Mouse (Mus musculus) forebrain, embryonic 14.5 days (tissue): ENCODE measurements around the gene S100a3. TPM values are rescaled to one million over a fixed set of nuclear protein-coding genes. Genes with fewer than 3 reads are reported as not detected.

Experiments
- ATAC-seq: fragments of 200-750 bp; cut with Nextera tagmentation; 2 replicates; pipeline ENCODE4 v1.8.0; 2017; ENCODE audit warnings: mild to moderate bottlenecking, moderate library complexity
- DNase-seq: peaks from one replicate; pipeline ENCODE4 v3.0.0-alpha.2; 2015; ENCODE audit warnings: low spot score
- H3K27ac ChIP-seq: fragments of 300-500 bp; sonication (generic); 2 replicates; pipeline ENCODE4 v1.5.1; 2014; ENCODE audit warnings: low read depth, mild to moderate bottlenecking, control low read depth, low read length, moderate library complexity
- H3K27me3 ChIP-seq: fragments of 300-500 bp; sonication (generic); replicated peaks from 2 replicates; pipeline ENCODE4 v1.6.1; 2014; ENCODE audit warnings: low read length, control low read depth, mixed read lengths; ENCODE audit not compliant: control insufficient read depth, insufficient read depth
- H3K36me3 ChIP-seq: fragments of 300-500 bp; sonication (generic); 2 replicates; pipeline ENCODE4 v1.6.1; 2014; ENCODE audit warnings: low read length, control low read depth; ENCODE audit not compliant: control insufficient read depth, insufficient read depth
- H3K4me1 ChIP-seq: fragments of 300-500 bp; sonication (generic); 2 replicates; pipeline ENCODE4 v1.6.1; 2014; ENCODE audit warnings: antibody characterized with exemption, low read length, control low read depth; ENCODE audit not compliant: control insufficient read depth, insufficient read depth
- H3K4me2 ChIP-seq: fragments of 300-500 bp; sonication (generic); 2 replicates; pipeline ENCODE4 v1.6.1; 2014; ENCODE audit warnings: mild to moderate bottlenecking, control low read depth, low read length
- H3K4me3 ChIP-seq: fragments of 300-500 bp; sonication (generic); 2 replicates; pipeline ENCODE4 v1.5.1; 2014; ENCODE audit warnings: low read depth, low read length, control low read depth
- H3K9ac ChIP-seq: fragments of 300-500 bp; sonication (generic); 2 replicates; pipeline ENCODE4 v1.6.1; 2014; ENCODE audit warnings: mild to moderate bottlenecking, low read length, control low read depth, moderate library complexity
- H3K9me3 ChIP-seq: fragments of 300-500 bp; sonication (generic); replicated peaks from 2 replicates; pipeline ENCODE4 v1.6.1; 2016; ENCODE audit warnings: low read length, control low read depth, mixed read lengths; ENCODE audit not compliant: control insufficient read depth
- WGBS: fragments of 180-500 bp; shearing (Covaris S2); extraction: QIAGEN DNeasy Blood & Tissue Kit; methylation state at CpG from one replicate; pipeline ENCODE4 v1.1.7; 2014; 5-methylcytosine and 5-hydroxymethylcytosine counted together
- polyA plus RNA-seq: library from polyadenylated mRNA; unstranded; fragments of >200 nt; fragmentation: Nextera tagmentation; extraction: Ambion mirVana; gene quantifications from 2 replicates; pipeline ENCODE4 v1.2.1, GENCODE M21; 2014

Gene S100a3
- polyA plus RNA-seq, 1 experiment from 2014 or later = not detected

DNA sequence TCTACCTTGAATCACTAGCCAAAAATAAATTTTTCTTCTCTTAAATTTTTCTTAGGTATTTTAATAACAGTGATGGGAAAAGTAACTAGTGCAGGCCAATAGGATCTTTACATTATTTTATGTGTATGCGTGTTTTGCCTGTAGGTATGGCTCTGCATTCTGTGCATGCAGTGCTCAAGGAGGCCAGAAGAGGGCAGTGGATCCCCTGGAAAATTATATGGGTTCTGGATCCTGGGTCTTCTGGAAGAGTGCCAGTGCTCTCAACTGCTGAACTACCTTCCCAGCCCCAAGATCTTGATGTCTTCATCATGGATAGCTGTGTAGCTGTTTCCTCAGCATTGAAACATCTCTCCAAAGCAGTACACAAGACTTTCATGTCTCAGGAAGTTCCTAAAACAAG is 21.8 kb downstream of the S100a3 start:
- Histone ChIP-seq H3K4me1 (no peaks in the 10 kb centered on the region), H3K9ac (no peak overlapping the region), H3K27ac (no peak overlapping the region), H3K4me3 (no peak overlapping the region), H3K4me2 (no peak overlapping the region), H3K36me3 (no peaks in the 10 kb centered on the region), H3K27me3 (no peaks in the 10 kb centered on the region), H3K9me3 (no peaks in the 10 kb centered on the region)
- 95% methylated on average over 1 of the region's 1 CpGs for WGBS
- ATAC-seq = no peak
- DNase-seq = no peak

DNA sequence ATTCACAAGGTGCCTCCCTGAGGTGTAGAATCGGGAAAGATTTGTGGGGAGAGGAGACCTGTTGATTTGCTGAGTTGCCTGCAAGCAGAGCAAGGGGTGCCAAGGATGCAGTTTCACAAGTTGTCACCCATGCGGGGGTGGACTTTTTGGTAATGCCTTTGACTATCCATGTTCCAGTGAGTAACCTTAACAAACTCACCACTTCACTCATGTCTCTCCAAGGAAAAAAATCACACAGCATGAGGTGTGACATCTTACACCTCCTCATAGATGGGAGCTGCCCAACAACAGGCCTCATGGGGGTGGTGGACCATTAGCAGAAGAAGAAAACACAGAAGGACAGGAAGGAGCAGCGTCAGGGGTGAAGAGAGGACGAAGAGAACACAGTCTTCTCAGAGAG is 22.2 kb downstream of the S100a3 start:
- no peak overlapping the region for H3K4me2 ChIP-seq
- H3K27ac ChIP-seq = no peak overlapping the region
- no peaks in the 10 kb centered on the region for H3K27me3 ChIP-seq
- no peak overlapping the region for H3K4me3 ChIP-seq
- no peak overlapping the region for H3K9ac ChIP-seq
- no peak for ATAC-seq
- H3K9me3 ChIP-seq = no peaks in the 10 kb centered on the region
- no peaks in the 10 kb centered on the region for H3K4me1 ChIP-seq
- no peaks in the 10 kb centered on the region for H3K36me3 ChIP-seq
- no peak for DNase-seq
- WGBS = 94% methylated on average over 4 of the region's 4 CpGs

DNA sequence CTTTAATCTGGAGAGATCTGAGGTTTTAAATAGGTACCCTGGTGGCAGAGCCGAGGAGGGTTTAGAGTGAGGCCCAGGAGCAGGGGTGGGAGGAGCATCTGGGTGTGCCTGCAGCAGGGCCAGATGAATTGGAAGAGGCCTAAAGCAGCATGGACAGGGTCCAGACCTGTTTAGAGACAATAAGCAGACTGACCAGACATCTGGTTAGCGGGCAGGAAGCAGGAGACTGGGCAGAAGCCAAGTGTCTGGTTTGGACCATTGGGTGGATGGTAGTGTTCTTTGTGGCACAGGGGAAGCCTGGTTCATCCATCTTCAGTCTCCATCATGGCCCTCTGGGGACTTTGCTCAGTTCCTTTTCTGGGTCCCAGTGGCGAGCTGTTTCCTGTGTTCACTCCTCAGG is 23.5 kb downstream of the S100a3 start:
- H3K4me3 ChIP-seq = no peak overlapping the region
- no peaks in the 10 kb centered on the region for H3K36me3 ChIP-seq
- H3K27me3 ChIP-seq = no peaks in the 10 kb centered on the region
- H3K9ac ChIP-seq = no peak overlapping the region
- no peaks in the 10 kb centered on the region for H3K4me1 ChIP-seq
- no peaks in the 10 kb centered on the region for H3K9me3 ChIP-seq
- 54% methylated on average over 3 of the region's 3 CpGs for WGBS
- DNase-seq (no peak), ATAC-seq (no peak)
- no peak overlapping the region for H3K4me2 ChIP-seq
- no peak overlapping the region for H3K27ac ChIP-seq

DNA sequence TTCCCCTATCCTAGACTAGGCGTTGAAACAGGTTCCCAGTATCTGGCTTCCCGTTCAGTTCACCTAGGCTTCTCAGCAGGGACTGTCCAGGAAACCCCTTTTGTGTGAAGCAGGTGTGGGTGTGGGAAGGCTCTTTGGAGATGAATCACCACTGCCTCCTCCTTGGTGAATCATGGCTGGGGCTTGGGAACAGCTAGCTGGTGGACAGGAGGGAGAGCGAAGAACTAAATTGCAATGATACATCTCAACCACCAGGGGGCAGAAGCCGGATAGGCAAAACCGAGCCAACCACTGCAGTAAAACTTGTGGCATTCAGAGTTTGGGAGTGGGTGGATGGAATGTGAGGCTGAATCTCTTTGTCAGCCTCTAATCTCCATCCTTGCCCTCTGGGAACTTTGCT is 25.2 kb downstream of the S100a3 start:
- DNase-seq (peak; percentile 80), ATAC-seq (peak; percentile 66)
- H3K4me2 ChIP-seq = no peak overlapping the region
- no peaks in the 10 kb centered on the region for H3K36me3 ChIP-seq
- 33% methylated on average over 5 of the region's 5 CpGs for WGBS
- no peak overlapping the region for H3K4me3 ChIP-seq
- H3K9me3 ChIP-seq = no peaks in the 10 kb centered on the region
- H3K27ac ChIP-seq = no peak overlapping the region
- H3K4me1 ChIP-seq = no peaks in the 10 kb centered on the region
- H3K9ac ChIP-seq = no peak overlapping the region
- no peaks in the 10 kb centered on the region for H3K27me3 ChIP-seq

DNA sequence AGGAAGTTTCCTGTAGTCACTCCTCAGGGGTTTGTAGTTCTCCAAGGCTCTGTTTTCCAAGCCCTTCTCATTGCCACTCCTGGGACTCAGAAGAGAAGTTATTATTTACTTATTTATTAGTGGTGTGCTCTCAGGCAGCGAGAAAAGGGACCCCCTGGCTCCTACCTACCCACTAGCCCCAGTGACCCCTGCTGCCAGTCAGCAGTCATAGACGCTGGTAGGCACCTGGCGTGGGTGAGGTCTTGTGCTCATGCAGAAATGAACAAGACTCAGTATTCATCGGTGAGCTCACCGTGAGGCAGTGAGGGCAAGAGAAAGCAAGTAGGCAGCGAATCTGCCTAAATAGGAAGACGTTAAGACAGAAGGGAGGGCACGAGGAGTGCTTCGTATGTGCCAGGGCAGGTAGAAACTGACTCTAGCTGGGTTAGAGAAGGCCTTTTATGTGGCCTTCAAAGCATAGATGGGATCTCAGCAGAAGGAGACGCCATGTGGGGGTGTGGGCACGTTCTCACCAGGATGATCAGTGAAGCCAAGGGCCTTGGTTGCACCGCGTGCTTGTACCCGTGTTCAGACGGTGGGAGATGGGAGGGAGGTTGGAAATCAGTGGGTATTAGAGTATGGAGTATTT is 25.8 kb downstream of the S100a3 start:
- H3K36me3 ChIP-seq = no peaks in the 10 kb centered on the region
- ATAC-seq = no peak

DNA sequence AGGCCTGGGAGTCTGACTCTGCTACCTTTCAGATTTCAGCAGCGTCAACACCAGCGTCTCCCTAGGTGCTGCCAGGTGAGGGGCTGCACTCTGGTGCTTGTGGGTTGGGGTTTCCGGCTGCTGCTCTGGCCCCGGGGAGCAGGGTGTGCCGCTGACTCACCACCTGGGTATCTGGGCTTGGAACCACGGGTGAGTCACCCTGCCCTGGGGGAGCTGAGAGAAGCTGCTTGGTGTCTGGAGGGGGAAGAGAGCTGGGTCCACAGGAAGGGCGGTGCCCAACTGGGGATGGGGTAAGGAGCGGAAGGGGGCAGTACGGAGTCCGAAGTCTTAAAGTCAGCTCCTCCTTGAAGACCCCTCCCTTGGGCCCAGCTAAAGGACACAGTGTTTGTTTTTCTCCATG is 26.5 kb downstream of the S100a3 start:
- ATAC-seq = no peak

More for the DNA sequence above, 25.8 kb downstream of the S100a3 start:
- no peaks in the 10 kb centered on the region for H3K4me1 ChIP-seq
- H3K4me2 ChIP-seq = no peak overlapping the region
- no peak overlapping the region for H3K9ac ChIP-seq
- H3K27ac ChIP-seq = no peak overlapping the region
- 86% methylated on average over 15 of the region's 15 CpGs for WGBS
- H3K9me3 ChIP-seq = no peaks in the 10 kb centered on the region
- no peak overlapping the region for H3K4me3 ChIP-seq
- no peaks in the 10 kb centered on the region for H3K27me3 ChIP-seq
- no peak for DNase-seq

DNA sequence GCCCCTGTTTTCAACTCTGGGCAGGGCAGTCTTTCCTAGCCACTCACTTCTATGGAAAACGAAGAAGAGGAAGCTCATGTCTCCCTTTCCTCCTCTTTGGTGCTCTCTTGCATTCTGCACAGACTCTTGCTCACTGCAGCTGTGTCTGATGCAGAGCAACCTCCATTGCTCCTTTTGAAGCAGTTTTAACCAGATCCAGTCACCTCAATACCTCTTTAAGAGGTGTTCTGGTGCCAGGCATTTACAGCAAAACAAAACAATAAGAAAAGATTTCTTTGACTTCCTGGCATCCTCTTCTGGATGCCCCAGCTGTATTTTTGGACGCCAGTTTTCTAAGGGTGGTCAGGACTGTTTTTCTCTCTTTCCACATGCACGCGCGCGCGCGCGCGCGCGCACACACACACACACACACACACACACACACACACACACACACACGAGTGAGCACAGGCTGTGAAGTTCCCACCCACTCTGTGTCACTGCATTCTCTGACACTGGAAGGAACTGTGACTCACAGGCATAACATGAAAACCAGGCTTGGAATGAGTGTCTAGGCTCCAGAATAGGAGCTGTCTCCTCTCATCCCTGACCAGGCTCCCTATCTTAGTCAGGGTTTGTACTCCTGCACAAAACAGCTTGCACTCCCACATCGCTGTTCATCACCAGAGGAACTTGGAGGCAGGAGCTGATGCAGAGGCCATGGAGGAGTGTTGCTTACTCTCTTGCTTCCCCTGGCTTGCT is 27.2 kb downstream of the S100a3 start:
- WGBS = 91% methylated on average over 14 of the region's 14 CpGs
- ATAC-seq = no peak

More for the DNA sequence above, 26.5 kb downstream of the S100a3 start:
- no peak overlapping the region for H3K9ac ChIP-seq
- 80% methylated on average over 10 of the region's 10 CpGs for WGBS
- H3K27ac ChIP-seq = no peak overlapping the region
- no peak for DNase-seq
- H3K27me3 ChIP-seq = no peaks in the 10 kb centered on the region
- no peak overlapping the region for H3K4me3 ChIP-seq
- H3K36me3 ChIP-seq = no peaks in the 10 kb centered on the region
- H3K4me2 ChIP-seq = no peak overlapping the region
- H3K9me3 ChIP-seq = no peaks in the 10 kb centered on the region
- no peaks in the 10 kb centered on the region for H3K4me1 ChIP-seq

DNA sequence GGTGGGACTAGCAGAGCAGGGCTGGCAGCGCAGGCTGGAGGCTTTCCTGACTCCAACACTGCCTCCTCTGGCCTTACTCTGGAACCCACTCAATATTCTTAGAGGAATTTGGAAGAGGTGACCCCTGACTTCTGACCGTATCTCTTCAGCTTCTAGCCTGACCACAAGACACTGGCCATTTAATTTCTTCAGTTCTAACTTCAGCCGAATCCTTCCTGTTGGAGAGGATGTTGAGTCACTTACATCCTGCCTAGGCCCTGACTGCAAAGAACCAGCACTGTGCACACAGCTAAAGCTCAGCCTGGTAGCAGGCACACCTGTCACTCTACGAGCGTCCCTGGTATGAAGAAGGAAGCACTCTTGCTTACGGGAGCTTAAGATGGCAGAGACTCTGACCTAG is 29.0 kb downstream of the S100a3 start:
- 88% methylated on average over 6 of the region's 6 CpGs for WGBS
- H3K4me2 ChIP-seq = no peak overlapping the region
- H3K27me3 ChIP-seq = no peaks in the 10 kb centered on the region
- no peak overlapping the region for H3K27ac ChIP-seq
- H3K9ac ChIP-seq = no peak overlapping the region
- no peaks in the 10 kb centered on the region for H3K9me3 ChIP-seq
- no peaks in the 10 kb centered on the region for H3K36me3 ChIP-seq
- ATAC-seq (no peak), DNase-seq (no peak)
- H3K4me3 ChIP-seq = no peak overlapping the region
- H3K4me1 ChIP-seq = no peaks in the 10 kb centered on the region

More for the DNA sequence above, 27.2 kb downstream of the S100a3 start:
- Histone ChIP-seq H3K4me3 (no peak overlapping the region), H3K27me3 (no peaks in the 10 kb centered on the region), H3K4me1 (no peaks in the 10 kb centered on the region), H3K9ac (no peak overlapping the region), H3K27ac (no peak overlapping the region), H3K36me3 (no peaks in the 10 kb centered on the region), H3K9me3 (no peaks in the 10 kb centered on the region), H3K4me2 (no peak overlapping the region)
- DNase-seq = no peak

DNA sequence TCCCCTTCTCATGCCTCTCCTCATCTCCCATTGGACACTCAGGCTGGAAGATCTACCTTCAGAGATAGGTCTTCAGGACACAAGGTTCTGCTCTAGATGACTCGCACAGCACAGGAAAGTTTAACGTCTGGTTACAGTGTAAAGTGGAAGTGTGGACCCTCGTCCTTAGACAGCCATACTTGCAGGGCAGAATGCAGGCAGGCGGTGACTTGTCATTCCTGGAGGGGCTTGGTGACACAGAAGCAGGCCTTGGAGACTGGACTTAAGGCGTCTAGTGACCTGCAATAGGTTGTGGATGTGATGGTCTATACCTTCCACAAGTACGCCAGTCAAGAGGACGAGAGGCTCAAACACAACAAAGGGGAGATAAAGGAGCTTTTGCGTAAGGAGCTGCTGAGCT is 29.6 kb downstream of the S100a3 start, which contains the start of gene S100a2:
Gene S100a2, plus strand, starts transcription at position 301 of the 400 bp plus-strand sequence.
- no peak for ATAC-seq
- H3K27ac ChIP-seq = no peak within 1 kb of the TSS
- H3K36me3 ChIP-seq = no peaks in the 10 kb centered on the region
- no peak within 1 kb of the TSS for H3K4me2 ChIP-seq
- no peak within 1 kb of the TSS for H3K4me3 ChIP-seq
- 79% methylated on average over 8 of the region's 8 CpGs for WGBS
- DNase-seq = no peak
- H3K27me3 ChIP-seq = no peaks in the 10 kb centered on the region
- H3K4me1 ChIP-seq = no peaks in the 10 kb centered on the region
- no peak within 1 kb of the TSS for H3K9ac ChIP-seq
- no peaks in the 10 kb centered on the region for H3K9me3 ChIP-seq
